10 mouse cellular contexts compared by ENCODE assay signal in genomic region chr1:92099964-92100363, GRCm38 (mm10).
DNase-seq lines count a peak whose midpoint lies in the region; ATAC-seq lines count a peak whose summit lies in the region.
"Had no signal": no experiment of that assay in that cellular context is flagged by ENCODE, and none has a peak within 500 bp of the region (broad histone marks: within the 10 kb centered on the region; RNA-seq: fewer than 3 reads in every experiment).

No protein-coding gene starts in this region.

- H3K27me3 ChIP-seq in hindbrain, embryonic 13.5 days: no peaks in the 10 kb centered on the region
- H3K27me3 ChIP-seq in hindbrain, embryonic 14.5 days (ENCODE audit: control insufficient read depth, insufficient read depth, low read length): no peaks in the 10 kb centered on the region

- H3K9ac ChIP-seq in hindbrain, embryonic 13.5 days: no peak overlapping the region
- no peak overlapping the region for H3K9ac ChIP-seq in hindbrain, embryonic 14.5 days

- no peaks in the 10 kb centered on the region for H3K36me3 ChIP-seq in hindbrain, embryonic 13.5 days
- no peaks in the 10 kb centered on the region for H3K36me3 ChIP-seq in hindbrain, embryonic 14.5 days (replicated peaks; ENCODE audit: control insufficient read depth, insufficient read depth)

- no peak overlapping the region for H3K4me2 ChIP-seq in hindbrain, embryonic 13.5 days
- H3K4me2 ChIP-seq in hindbrain, embryonic 14.5 days (replicated peaks): no peak overlapping the region

- peak; percentile 53 for DNase-seq in adrenal gland, postnatal 14 days
- no peak for DNase-seq in adrenal gland, postnatal 25 days
- no peak for DNase-seq in hindbrain, embryonic 14.5 days (ENCODE audit: low spot score)
- peak; percentile 36 to 62 for DNase-seq in frontal cortex, adult 2 months (ENCODE audit: extremely low spot score in 1 of 2, low spot score in 1 of 2)
- DNase-seq in retina, embryonic 14.5 days (ENCODE audit: low spot score): no peak
- DNase-seq: lung, adult 2 months had no signal

- H3K4me1 ChIP-seq in hindbrain, embryonic 13.5 days (replicated peaks): peaks cover 17% of the 10 kb centered on the region
- H3K4me1 ChIP-seq in hindbrain, embryonic 14.5 days (replicated peaks; ENCODE audit: control insufficient read depth, insufficient read depth, low read length): peaks cover 5% of the 10 kb centered on the region

- whole genome bisulfite sequencing in hindbrain, embryonic 13.5 days: 88% methylated on average over 4 of the region's 4 CpGs
- WGBS in hindbrain, embryonic 14.5 days: 88% methylated on average over 4 of the region's 4 CpGs

- no peak overlapping the region for H3K4me3 ChIP-seq in hindbrain, embryonic 13.5 days
- no peak overlapping the region for H3K4me3 ChIP-seq in hindbrain, embryonic 14.5 days (replicated peaks; ENCODE audit: low read length)

- H3K9me3 ChIP-seq in hindbrain, embryonic 13.5 days: no peaks in the 10 kb centered on the region
- no peaks in the 10 kb centered on the region for H3K9me3 ChIP-seq in hindbrain, embryonic 14.5 days (ENCODE audit: control insufficient read depth, low read length)

- H3K27ac ChIP-seq in hindbrain, embryonic 13.5 days: peak overlapping the region; percentile 40; the same call in 1 of the 2 replicates
- H3K27ac ChIP-seq in hindbrain, embryonic 14.5 days: no peak overlapping the region

- ATAC-seq in hindbrain, embryonic 13.5 days (ENCODE audit: low FRiP score): no peak
- ATAC-seq in hindbrain, embryonic 14.5 days (ENCODE audit: low FRiP score): no peak; the same call in 1 of the 2 replicates
- ATAC-seq in megakaryocyte-erythroid progenitor cell, adult 5-6 weeks (replicated peaks; ENCODE audit: low FRiP score, low TSS enrichment, poor library complexity, severe bottlenecking): 0 out of 2 replicates have a peak, but pooled peaks have one; percentile 45
- ATAC-seq in activated CD4-positive, CD25-positive, alpha-beta regulatory T cell, adult 4 months: no peak
- ATAC-seq: intestine, embryonic 16.5 days had no signal

Comparison
In these comparisons a context has a peak if more than half of its experiments do, and no peak if none do; other contexts are left out.
1. DNase-seq: peak in adrenal gland, postnatal 14 days (single experiment) and frontal cortex, adult 2 months (2 of 2); none in adrenal gland, postnatal 25 days (single experiment), hindbrain, embryonic 14.5 days (single experiment) and retina, embryonic 14.5 days (single experiment).